Mouse (Mus musculus): Measurements from ENCODE around the gene Cmss1. TPM values are rescaled to one million over a fixed set of nuclear protein-coding genes. Genes with fewer than 3 reads are reported as not detected.
A peak's percentile ranks its signal among the peaks of the same experiment; 100 is the strongest.

Gene Cmss1
- polyA plus RNA-seq, 1 experiment from 2014 or later, result 38.8 TPM

DNA sequence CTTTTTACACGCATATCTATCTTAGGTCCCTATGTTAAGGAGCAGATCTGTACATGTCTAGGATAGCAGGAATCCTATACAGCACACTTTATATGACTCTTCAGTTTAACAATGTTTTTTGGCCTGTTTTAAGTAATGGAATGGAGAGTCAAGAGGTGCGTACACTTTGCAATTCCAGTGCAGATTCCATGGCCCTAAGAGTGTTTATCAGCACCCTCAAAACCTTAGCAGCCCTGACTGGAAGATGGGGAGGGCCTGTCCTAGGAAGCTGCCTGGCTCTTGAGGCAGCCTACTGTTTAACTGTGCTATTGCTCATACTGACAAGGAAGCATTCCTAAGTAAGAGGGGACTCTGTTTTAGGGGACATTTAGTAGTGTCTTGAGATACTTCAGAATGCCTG is 222.4 kb downstream of the Cmss1 start:
- Histone ChIP-seq H3K27me3 (ENCODE audit: control insufficient read depth, insufficient read depth, low read length) (no peaks in the 10 kb centered on the region), H3K4me1 (replicated peaks; ENCODE audit: control insufficient read depth, insufficient read depth, low read length) (no peaks in the 10 kb centered on the region), H3K4me2 (replicated peaks) (no peak overlapping the region), H3K9ac (no peak overlapping the region), H3K9me3 (ENCODE audit: control insufficient read depth, low read length) (no peaks in the 10 kb centered on the region), H3K36me3 (replicated peaks; ENCODE audit: control insufficient read depth, insufficient read depth) (no peaks in the 10 kb centered on the region), H3K27ac (no peak overlapping the region), H3K4me3 (replicated peaks; ENCODE audit: low read length) (no peak overlapping the region)
- no peak for DNase-seq (ENCODE audit: low spot score)
- ATAC-seq (ENCODE audit: low FRiP score), result no peak
- 95% methylated on average over 2 of the region's 2 CpGs for WGBS

- Histone ChIP-seq H3K4me3 (replicated peaks; ENCODE audit: low read length) (no peak overlapping the region), H3K4me2 (replicated peaks) (no peak overlapping the region), H3K9me3 (ENCODE audit: control insufficient read depth, low read length) (no peaks in the 10 kb centered on the region), H3K36me3 (replicated peaks; ENCODE audit: control insufficient read depth, insufficient read depth) (no peaks in the 10 kb centered on the region), H3K27me3 (ENCODE audit: control insufficient read depth, insufficient read depth, low read length) (no peaks in the 10 kb centered on the region), H3K9ac (no peak overlapping the region), H3K4me1 (replicated peaks; ENCODE audit: control insufficient read depth, insufficient read depth, low read length) (no peaks in the 10 kb centered on the region), H3K27ac (no peak overlapping the region)
- ATAC-seq (ENCODE audit: low FRiP score), result no peak
- DNase-seq (ENCODE audit: low spot score), result no peak
- WGBS, result 83% methylated on average over 8 of the region's 8 CpGs
These were observed 223.2 kb downstream of the Cmss1 start for GRCm38 (mm10) chr16:57383266-57383971.

DNA sequence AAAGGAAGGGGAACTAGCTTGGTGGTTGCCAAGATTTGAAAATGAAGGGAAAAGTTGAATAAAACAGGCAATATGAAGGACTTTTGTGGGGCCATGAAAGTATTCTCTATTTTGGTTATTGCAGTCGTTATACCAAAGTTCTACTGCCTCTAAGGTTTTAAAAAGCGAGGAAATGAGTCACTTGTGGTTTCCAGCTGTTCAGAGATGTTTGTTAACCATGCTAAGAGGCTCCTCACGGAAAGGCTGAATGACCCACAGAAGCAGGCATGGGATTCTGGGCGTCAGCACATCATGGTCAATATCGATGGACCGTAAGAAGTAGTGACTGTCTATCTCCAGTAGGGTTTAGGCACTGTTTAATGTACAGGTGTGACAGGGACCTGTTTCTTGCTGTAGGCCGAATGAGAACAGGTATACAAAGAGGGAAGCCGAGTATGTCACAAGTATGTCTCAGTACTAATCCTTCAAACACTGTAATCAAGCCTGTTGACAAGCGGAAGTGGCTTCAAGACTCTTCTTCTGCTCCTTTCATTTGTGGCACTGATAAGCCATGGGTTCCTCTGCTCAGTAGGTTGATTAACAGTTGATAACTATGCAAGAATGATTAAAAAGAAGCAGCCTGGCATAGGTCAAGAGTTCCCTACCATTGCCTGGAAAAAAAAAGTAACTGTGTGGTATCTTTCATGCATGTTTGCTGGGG is 227.9 kb downstream of the Cmss1 start:
- H3K9me3 ChIP-seq (ENCODE audit: control insufficient read depth, low read length), result no peaks in the 10 kb centered on the region
- no peak overlapping the region for H3K9ac ChIP-seq
- 90% methylated on average over 9 of the region's 9 CpGs for WGBS
- no peaks in the 10 kb centered on the region for H3K4me1 ChIP-seq (replicated peaks; ENCODE audit: control insufficient read depth, insufficient read depth, low read length)
- no peaks in the 10 kb centered on the region for H3K27me3 ChIP-seq (ENCODE audit: control insufficient read depth, insufficient read depth, low read length)
- ATAC-seq (ENCODE audit: low FRiP score) (no peak), DNase-seq (ENCODE audit: low spot score) (no peak)
- H3K4me3 ChIP-seq (replicated peaks; ENCODE audit: low read length), result no peak overlapping the region
- no peak overlapping the region for H3K4me2 ChIP-seq (replicated peaks)
- H3K36me3 ChIP-seq (replicated peaks; ENCODE audit: control insufficient read depth, insufficient read depth), result no peaks in the 10 kb centered on the region
- H3K27ac ChIP-seq, result no peak overlapping the region

DNA sequence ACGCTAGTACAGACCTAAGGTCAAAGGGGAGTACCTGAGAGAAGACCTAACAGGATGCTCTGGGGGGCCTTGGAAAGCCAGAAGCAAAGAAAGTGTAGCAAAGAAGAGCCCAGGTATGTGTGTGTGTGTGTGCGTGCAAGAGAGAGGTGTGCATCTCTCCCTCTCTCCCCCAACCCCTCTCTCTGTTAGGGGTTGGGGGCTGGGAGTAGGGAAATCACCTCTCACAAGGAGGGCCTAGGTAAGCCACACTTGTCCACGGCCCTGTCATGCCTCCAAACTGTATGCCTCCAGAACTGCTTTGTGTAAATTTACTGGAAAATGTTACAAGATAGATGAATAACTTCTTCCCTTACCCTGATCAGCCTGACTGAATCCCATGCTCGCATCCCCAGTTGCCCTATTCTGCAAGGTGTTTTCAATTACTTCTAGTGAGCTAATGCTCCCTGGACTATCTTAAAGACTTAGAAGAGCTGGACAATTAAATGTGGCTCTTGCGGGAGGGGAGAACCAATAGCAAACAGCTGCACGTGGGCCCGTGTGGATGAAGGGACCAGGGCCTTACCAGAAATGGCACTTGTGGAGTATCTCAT is 231.3 kb downstream of the Cmss1 start:
- no peaks in the 10 kb centered on the region for H3K27me3 ChIP-seq (ENCODE audit: control insufficient read depth, insufficient read depth, low read length)
- no peak overlapping the region for H3K4me3 ChIP-seq (replicated peaks; ENCODE audit: low read length)
- H3K4me2 ChIP-seq (replicated peaks), result no peak overlapping the region
- H3K36me3 ChIP-seq (replicated peaks; ENCODE audit: control insufficient read depth, insufficient read depth), result no peaks in the 10 kb centered on the region
- no peak overlapping the region for H3K9ac ChIP-seq
- no peak overlapping the region for H3K27ac ChIP-seq
- 86% methylated on average over 7 of the region's 7 CpGs for WGBS
- H3K9me3 ChIP-seq (ENCODE audit: control insufficient read depth, low read length), result no peaks in the 10 kb centered on the region
- no peaks in the 10 kb centered on the region for H3K4me1 ChIP-seq (replicated peaks; ENCODE audit: control insufficient read depth, insufficient read depth, low read length)
- DNase-seq (ENCODE audit: low spot score) (no peak), ATAC-seq (ENCODE audit: low FRiP score) (0 out of 2 replicates have a peak, but pooled peaks have one; percentile 31)

- no peaks in the 10 kb centered on the region for H3K4me1 ChIP-seq (replicated peaks; ENCODE audit: control insufficient read depth, insufficient read depth, low read length)
- no peak overlapping the region for H3K27ac ChIP-seq
- H3K27me3 ChIP-seq (ENCODE audit: control insufficient read depth, insufficient read depth, low read length), result no peaks in the 10 kb centered on the region
- H3K4me3 ChIP-seq (replicated peaks; ENCODE audit: low read length), result no peak overlapping the region
- ATAC-seq (ENCODE audit: low FRiP score) (no peak), DNase-seq (ENCODE audit: low spot score) (no peak)
- H3K9me3 ChIP-seq (ENCODE audit: control insufficient read depth, low read length), result no peaks in the 10 kb centered on the region
- 97% methylated on average over 3 of the region's 3 CpGs for WGBS
- H3K4me2 ChIP-seq (replicated peaks), result no peak overlapping the region
- H3K9ac ChIP-seq, result no peak overlapping the region
- no peaks in the 10 kb centered on the region for H3K36me3 ChIP-seq (replicated peaks; ENCODE audit: control insufficient read depth, insufficient read depth)
These were observed 234.5 kb downstream of the Cmss1 start for GRCm38 (mm10) chr16:57372156-57372555.

DNA sequence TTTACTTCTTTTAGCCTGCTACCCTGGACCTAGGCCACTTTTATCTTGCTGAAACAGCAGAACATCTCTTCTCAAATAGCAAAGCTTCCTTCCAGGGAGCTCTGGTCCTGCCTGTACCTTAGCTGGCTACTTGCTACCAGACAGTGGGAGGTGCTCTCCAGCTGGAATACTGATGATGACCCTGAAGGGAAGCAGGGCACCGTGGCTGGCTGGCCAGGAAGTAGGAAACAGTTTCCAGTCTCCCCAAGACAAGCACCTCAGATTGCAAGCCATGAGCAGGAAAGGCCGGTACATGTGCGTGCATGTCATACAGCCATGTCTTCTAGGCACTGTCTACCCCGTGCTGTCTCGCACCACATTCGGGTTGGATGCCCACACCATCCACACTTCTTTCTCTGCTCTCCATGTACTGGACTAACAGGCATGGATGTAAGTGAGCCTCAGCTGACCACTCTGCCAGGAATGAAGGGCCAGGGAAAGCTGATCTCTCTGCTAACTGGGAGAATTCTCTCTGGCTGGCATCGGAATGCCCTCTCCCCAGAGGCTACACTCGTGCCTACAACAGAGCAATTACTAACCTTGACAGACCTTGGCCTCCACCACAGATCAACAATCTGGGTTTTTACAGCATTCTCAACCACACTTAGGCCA is 236.7 kb downstream of the Cmss1 start:
- H3K4me3 ChIP-seq (replicated peaks; ENCODE audit: low read length), result no peak overlapping the region
- H3K9ac ChIP-seq, result no peak overlapping the region
- H3K36me3 ChIP-seq (replicated peaks; ENCODE audit: control insufficient read depth, insufficient read depth), result no peaks in the 10 kb centered on the region
- no peak overlapping the region for H3K27ac ChIP-seq
- DNase-seq (ENCODE audit: low spot score), result no peak
- H3K9me3 ChIP-seq (ENCODE audit: control insufficient read depth, low read length), result no peaks in the 10 kb centered on the region
- no peak for ATAC-seq (ENCODE audit: low FRiP score)
- no peaks in the 10 kb centered on the region for H3K4me1 ChIP-seq (replicated peaks; ENCODE audit: control insufficient read depth, insufficient read depth, low read length)
- no peaks in the 10 kb centered on the region for H3K27me3 ChIP-seq (ENCODE audit: control insufficient read depth, insufficient read depth, low read length)
- WGBS, result 85% methylated on average over 8 of the region's 8 CpGs
- no peak overlapping the region for H3K4me2 ChIP-seq (replicated peaks)

GRCm38 (mm10) chr16:57366941-57367694 is 239.5 kb downstream of the Cmss1 start:
- WGBS, result 74% methylated on average over 18 of the region's 18 CpGs
- Histone ChIP-seq H3K27me3 (ENCODE audit: control insufficient read depth, insufficient read depth, low read length) (no peaks in the 10 kb centered on the region), H3K9ac (no peak overlapping the region), H3K4me2 (replicated peaks) (no peak overlapping the region), H3K4me1 (replicated peaks; ENCODE audit: control insufficient read depth, insufficient read depth, low read length) (peaks cover 7% of the 10 kb centered on the region), H3K9me3 (ENCODE audit: control insufficient read depth, low read length) (no peaks in the 10 kb centered on the region), H3K36me3 (replicated peaks; ENCODE audit: control insufficient read depth, insufficient read depth) (no peaks in the 10 kb centered on the region), H3K27ac (no peak overlapping the region), H3K4me3 (replicated peaks; ENCODE audit: low read length) (no peak overlapping the region)
- ATAC-seq (ENCODE audit: low FRiP score) (no peak), DNase-seq (ENCODE audit: low spot score) (no peak)

- Histone ChIP-seq H3K9me3 (ENCODE audit: control insufficient read depth, low read length) (no peaks in the 10 kb centered on the region), H3K36me3 (replicated peaks; ENCODE audit: control insufficient read depth, insufficient read depth) (no peaks in the 10 kb centered on the region), H3K4me2 (replicated peaks) (no peak overlapping the region), H3K9ac (no peak overlapping the region), H3K27me3 (ENCODE audit: control insufficient read depth, insufficient read depth, low read length) (no peaks in the 10 kb centered on the region), H3K27ac (no peak overlapping the region), H3K4me1 (replicated peaks; ENCODE audit: control insufficient read depth, insufficient read depth, low read length) (peaks cover 7% of the 10 kb centered on the region), H3K4me3 (replicated peaks; ENCODE audit: low read length) (no peak overlapping the region)
- DNase-seq (ENCODE audit: low spot score) (no peak), ATAC-seq (ENCODE audit: low FRiP score) (no peak)
- 69% methylated on average over 6 of the region's 6 CpGs for WGBS
These were observed 240.5 kb downstream of the Cmss1 start for GRCm38 (mm10) chr16:57366141-57366540.

GRCm38 (mm10) chr16:57364498-57364897 is 242.2 kb downstream of the Cmss1 start:
- H3K9ac ChIP-seq, result no peak overlapping the region
- no peaks in the 10 kb centered on the region for H3K27me3 ChIP-seq (ENCODE audit: control insufficient read depth, insufficient read depth, low read length)
- peaks cover 7% of the 10 kb centered on the region for H3K4me1 ChIP-seq (replicated peaks; ENCODE audit: control insufficient read depth, insufficient read depth, low read length)
- WGBS, result 93% methylated on average over 7 of the region's 7 CpGs
- no peaks in the 10 kb centered on the region for H3K9me3 ChIP-seq (ENCODE audit: control insufficient read depth, low read length)
- no peaks in the 10 kb centered on the region for H3K36me3 ChIP-seq (replicated peaks; ENCODE audit: control insufficient read depth, insufficient read depth)
- no peak overlapping the region for H3K4me3 ChIP-seq (replicated peaks; ENCODE audit: low read length)
- no peak overlapping the region for H3K27ac ChIP-seq
- no peak for DNase-seq (ENCODE audit: low spot score)
- ATAC-seq (ENCODE audit: low FRiP score), result no peak
- no peak overlapping the region for H3K4me2 ChIP-seq (replicated peaks)

Measured in hindbrain, embryonic 14.5 days (tissue).